Mouse (Mus musculus) myocyte (in vitro differentiated cells): Measurements from ENCODE around the gene Acr. TPM values are rescaled to one million over a fixed set of nuclear protein-coding genes. Genes with fewer than 3 reads are reported as not detected.
A peak's percentile ranks its signal among the peaks of the same experiment; 100 is the strongest.

Experiments used
- H3K27me3 ChIP-seq: one replicate; pipeline ENCODE4 v1.6.1; 2011; ENCODE audit not compliant: control insufficient read depth, insufficient read depth, insufficient read length
- H3K36me3 ChIP-seq: one replicate; pipeline ENCODE4 v1.6.1; 2011; ENCODE audit not compliant: control insufficient read depth, insufficient read depth
- H3K4me2 ChIP-seq: one replicate; pipeline ENCODE4 v1.6.1; 2011; ENCODE audit warnings: low read depth, control low read depth
- H3K4me3 ChIP-seq: one replicate; pipeline ENCODE4 v1.5.1; 2011; ENCODE audit warnings: mild to moderate bottlenecking, control low read depth, moderate library complexity
- H3K79me2 ChIP-seq: one replicate; pipeline ENCODE4 v1.6.1; 2011; ENCODE audit not compliant: control insufficient read depth, insufficient read depth
- H3ac ChIP-seq: one replicate; pipeline ENCODE4 v1.6.1; 2011; ENCODE audit not compliant: control insufficient read depth, insufficient read length
- CEBPB ChIP-seq: IDR thresholded peaks from 2 replicates; pipeline ENCODE4 v1.6.1; 2011; ENCODE audit warnings: mild to moderate bottlenecking, moderate library complexity; ENCODE audit not compliant: poor library complexity, insufficient read depth, severe bottlenecking
- E2F4 ChIP-seq: IDR thresholded peaks from one replicate; pipeline ENCODE4 v1.6.1; 2011; ENCODE audit warnings: mild to moderate bottlenecking, control low read depth, moderate library complexity; ENCODE audit not compliant: insufficient read depth
- MAX ChIP-seq: IDR thresholded peaks from one replicate; pipeline ENCODE4 v1.6.1; 2011; ENCODE audit warnings: low read depth, mild to moderate bottlenecking, control low read depth
- MYOD1 ChIP-seq, 3 experiments: IDR thresholded peaks; one replicate each; pipeline ENCODE4 v1.6.1; 2011; ENCODE audit warnings: control low read depth in 2 of 3, low read depth in 2 of 3, mild to moderate bottlenecking in 2 of 3, moderate library complexity in 1 of 3; ENCODE audit not compliant: insufficient read length in 2 of 3, control insufficient read depth in 1 of 3
- MYOG ChIP-seq, 3 experiments: IDR thresholded peaks; one replicate each; pipeline ENCODE4 v1.6.1; 2011; ENCODE audit warnings: control low read depth in 2 of 3, low read depth in 2 of 3, mild to moderate bottlenecking in 2 of 3; ENCODE audit not compliant: insufficient read length in 2 of 3, control insufficient read depth in 1 of 3, insufficient read depth in 1 of 3
- POLR2A ChIP-seq: IDR thresholded peaks from one replicate; pipeline ENCODE4 v1.6.1; 2011; ENCODE audit warnings: low read depth, mild to moderate bottlenecking, control low read depth, moderate library complexity; ENCODE audit not compliant: insufficient read length
- POLR2AphosphoS2 ChIP-seq: IDR thresholded peaks from one replicate; pipeline ENCODE4 v1.6.1; 2011; ENCODE audit warnings: low read depth, control low read depth; ENCODE audit not compliant: insufficient read length
- REST ChIP-seq: IDR thresholded peaks from one replicate; pipeline ENCODE4 v1.6.1; 2011; ENCODE audit warnings: mild to moderate bottlenecking, control low read depth, moderate library complexity; ENCODE audit not compliant: insufficient read depth, insufficient read length
- SRF ChIP-seq: IDR thresholded peaks from one replicate; pipeline ENCODE4 v1.6.1; 2011; ENCODE audit warnings: low read depth; ENCODE audit not compliant: control insufficient read depth, insufficient read length
- TCF12 ChIP-seq: IDR thresholded peaks from one replicate; pipeline ENCODE4 v1.6.1; 2011; ENCODE audit warnings: mild to moderate bottlenecking, control low read depth; ENCODE audit not compliant: poor library complexity, insufficient read depth, severe bottlenecking
- TCF3 ChIP-seq: IDR thresholded peaks from one replicate; pipeline ENCODE4 v1.6.1; 2011; ENCODE audit warnings: low read depth, control low read depth; ENCODE audit not compliant: insufficient read length
- USF1 ChIP-seq: IDR thresholded peaks from one replicate; pipeline ENCODE4 v1.6.1; 2011; ENCODE audit warnings: low read depth, mild to moderate bottlenecking, control low read depth, moderate library complexity
- polyA plus RNA-seq: library from polyadenylated mRNA; unstranded; fragments of >200 nt; fragmentation: generic; extraction: Trizol; gene quantifications from one replicate; pipeline ENCODE4 v1.2.1, GENCODE M21; 2012; ENCODE audit warnings: missing spikeins

Acr gene
- polyA plus RNA-seq: not detected

GRCm38 (mm10) chr15:89568114-89568513 is at the start of gene Acr:
Acr (plus strand) TSS chr15:89568326.
- Histone ChIP-seq H3K36me3 (no peaks in the 10 kb centered on the region), H3K4me2 (no peak within 1 kb of the TSS), H3K79me2 (no peaks in the 10 kb centered on the region), H3K27me3 (peaks cover 56% of the 10 kb centered on the region), H3K4me3 (no peak within 1 kb of the TSS), H3ac (no peak within 1 kb of the TSS)
- no peak for TF ChIP-seq MYOG (IDR thresholded peaks at IDR 0.05; ENCODE audit: control insufficient read depth in 1 of 3, insufficient read depth in 1 of 3, insufficient read length in 2 of 3, low read depth in 2 of 3)
- no peak for TF ChIP-seq MYOD1 (IDR thresholded peaks at IDR 0.05; ENCODE audit: control insufficient read depth in 1 of 3, insufficient read length in 2 of 3, low read depth in 2 of 3)
- no peak for TF ChIP-seq E2F4

- TF ChIP-seq USF1 (no peak), TCF12 (no peak), E2F4 (no peak), REST (no peak), TCF3 (no peak), CEBPB (no peak), POLR2AphosphoS2 (no peak)
- no peaks in the 10 kb centered on the region for H3K79me2 ChIP-seq
- H3K27me3 ChIP-seq: peaks cover 31% of the 10 kb centered on the region
- no peak overlapping the region for H3K4me2 ChIP-seq
- no peaks in the 10 kb centered on the region for H3K36me3 ChIP-seq
- no peak overlapping the region for H3K4me3 ChIP-seq
- H3ac ChIP-seq: no peak overlapping the region
Measured at GRCm38 (mm10) chr15:89521951-89522350, 46.2 kb upstream of the Acr start.

- TF ChIP-seq POLR2AphosphoS2: no peak
- TF ChIP-seq SRF: no peak
- no peak for TF ChIP-seq MAX
- no peak for TF ChIP-seq TCF3
- TF ChIP-seq TCF12: no peak
- TF ChIP-seq MYOD1 (IDR thresholded peaks at IDR 0.05; ENCODE audit: control insufficient read depth in 1 of 3, insufficient read length in 2 of 3, low read depth in 2 of 3): no peak
- TF ChIP-seq MYOG (IDR thresholded peaks at IDR 0.05; ENCODE audit: control insufficient read depth in 1 of 3, insufficient read depth in 1 of 3, insufficient read length in 2 of 3, low read depth in 2 of 3): no peak
- TF ChIP-seq CEBPB: no peak
- TF ChIP-seq POLR2A: no peak
- TF ChIP-seq E2F4: no peak
- no peak for TF ChIP-seq USF1
- Histone ChIP-seq H3K27me3 (peaks cover 31% of the 10 kb centered on the region), H3K79me2 (no peaks in the 10 kb centered on the region), H3K4me2 (no peak overlapping the region), H3K4me3 (no peak overlapping the region), H3K36me3 (no peaks in the 10 kb centered on the region), H3ac (no peak overlapping the region)
Measured at GRCm38 (mm10) chr15:89522566-89523282, 45.4 kb upstream of the Acr start.

GRCm38 (mm10) chr15:89523283-89523832 is 44.8 kb upstream of the Acr start:
- Histone ChIP-seq H3K27me3 (peaks cover 31% of the 10 kb centered on the region), H3ac (no peak overlapping the region), H3K79me2 (no peaks in the 10 kb centered on the region), H3K36me3 (no peaks in the 10 kb centered on the region), H3K4me3 (no peak overlapping the region), H3K4me2 (peak overlapping the region; percentile 50)
- no peak for TF ChIP-seq REST
- no peak for TF ChIP-seq MYOD1 (IDR thresholded peaks at IDR 0.05; ENCODE audit: control insufficient read depth in 1 of 3, insufficient read length in 2 of 3, low read depth in 2 of 3)
- TF ChIP-seq POLR2AphosphoS2: no peak
- TF ChIP-seq MYOG (IDR thresholded peaks at IDR 0.05; ENCODE audit: control insufficient read depth in 1 of 3, insufficient read depth in 1 of 3, insufficient read length in 2 of 3, low read depth in 2 of 3): no peak
- no peak for TF ChIP-seq E2F4
- TF ChIP-seq TCF3: no peak
- no peak for TF ChIP-seq MAX
- TF ChIP-seq POLR2A: no peak
- no peak for TF ChIP-seq SRF
- no peak for TF ChIP-seq TCF12
- no peak for TF ChIP-seq CEBPB
- no peak for TF ChIP-seq USF1

GRCm38 (mm10) chr15:89524001-89524571 is 44.0 kb upstream of the Acr start:
- Histone ChIP-seq H3K79me2 (no peaks in the 10 kb centered on the region), H3K36me3 (no peaks in the 10 kb centered on the region), H3K27me3 (peaks cover 31% of the 10 kb centered on the region), H3ac (no peak overlapping the region), H3K4me2 (peak overlapping the region; percentile 12), H3K4me3 (no peak overlapping the region)
- no peak for TF ChIP-seq TCF12
- no peak for TF ChIP-seq POLR2AphosphoS2
- TF ChIP-seq E2F4: no peak
- TF ChIP-seq CEBPB: no peak
- TF ChIP-seq USF1: no peak
- TF ChIP-seq TCF3: no peak
- TF ChIP-seq MYOG (IDR thresholded peaks at IDR 0.05; ENCODE audit: control insufficient read depth in 1 of 3, insufficient read depth in 1 of 3, insufficient read length in 2 of 3, low read depth in 2 of 3): no peak
- TF ChIP-seq MAX: no peak
- TF ChIP-seq SRF: no peak
- TF ChIP-seq MYOD1 (IDR thresholded peaks at IDR 0.05; ENCODE audit: control insufficient read depth in 1 of 3, insufficient read length in 2 of 3, low read depth in 2 of 3): no peak
- TF ChIP-seq POLR2A: no peak
- no peak for TF ChIP-seq REST
